Mouse (Mus musculus): ENCODE results near the gene Ttc41. TPM values are rescaled to one million over a fixed set of nuclear protein-coding genes. Genes with fewer than 3 reads are reported as not detected.
A peak's percentile ranks its signal among the peaks of the same experiment; 100 is the strongest.

The Ttc41 gene
- total and polyA plus RNA-seq, 2 experiments from 2014 or later: 1.4 to 2.2 TPM

GRCm38 (mm10) chr10:86776281-86776680 lies 70.7 kb downstream of the Ttc41 start:
- TF ChIP-seq CTCF (IDR thresholded peaks at IDR 0.05; ENCODE audit: low read depth): no peak
- H3K4me1 ChIP-seq (ENCODE audit: insufficient read depth, low read length): peaks cover 7% of the 10 kb centered on the region
- DNase-seq (ENCODE audit: low spot score) (no peak), ATAC-seq (no peak)
- no peaks in the 10 kb centered on the region for H3K36me3 ChIP-seq (ENCODE audit: insufficient read depth, low read length)
- no peak overlapping the region for H3K9ac ChIP-seq (replicated peaks; ENCODE audit: low read length)
- WGBS: 79% methylated on average over 9 of the region's 9 CpGs
- H3K27ac ChIP-seq: no peak overlapping the region
- H3K4me3 ChIP-seq (ENCODE audit: low read length): no peak overlapping the region
- no peaks in the 10 kb centered on the region for H3K27me3 ChIP-seq (ENCODE audit: insufficient read depth, low read length)
- H3K4me2 ChIP-seq (ENCODE audit: low read depth, low read length): no peak overlapping the region
- no peaks in the 10 kb centered on the region for H3K9me3 ChIP-seq (ENCODE audit: low read length)

DNA sequence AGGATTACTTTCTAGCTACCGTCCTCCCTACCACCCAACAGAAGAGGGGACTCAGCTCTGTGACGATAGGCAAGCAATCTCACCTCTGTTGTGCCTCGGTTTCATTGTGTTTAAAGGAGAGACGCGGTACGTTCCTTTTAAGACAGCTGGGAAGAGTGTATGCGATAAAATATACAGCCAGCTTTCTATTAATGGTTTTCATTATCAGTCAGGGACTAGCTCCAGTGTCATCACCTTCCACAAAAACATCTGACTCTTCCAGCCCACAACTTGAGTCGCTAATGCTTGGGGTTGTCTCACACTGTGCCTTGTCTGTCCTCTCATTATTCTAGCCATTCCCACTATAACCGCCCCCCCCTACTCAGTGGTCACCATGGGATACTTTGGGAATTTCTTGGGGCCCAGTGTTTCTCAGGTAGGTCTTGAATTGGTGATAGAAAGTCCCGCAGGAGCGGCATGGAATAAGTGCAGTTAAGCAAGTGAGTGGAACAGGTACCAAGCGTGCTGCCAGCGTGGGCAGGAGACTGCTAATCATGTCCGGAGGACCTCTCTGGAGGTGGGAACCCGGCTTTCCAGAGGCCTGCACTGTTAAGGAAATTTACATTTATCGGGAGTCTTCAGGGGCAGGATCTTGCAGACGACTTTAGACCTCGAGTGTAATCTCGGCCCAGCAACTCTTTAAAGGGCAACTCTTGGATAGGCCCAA lies 72.2 kb downstream of the Ttc41 start:
- 43% methylated on average over 19 of the region's 19 CpGs for WGBS
- peak overlapping the region; percentile 64 for H3K4me3 ChIP-seq (ENCODE audit: low read length)
- H3K36me3 ChIP-seq (ENCODE audit: insufficient read depth, low read length): no peaks in the 10 kb centered on the region
- peaks cover 11% of the 10 kb centered on the region for H3K4me1 ChIP-seq (ENCODE audit: insufficient read depth, low read length)
- peak overlapping the region; percentile 59; the same call in 1 of the 2 replicates for H3K9ac ChIP-seq (replicated peaks; ENCODE audit: low read length)
- DNase-seq (ENCODE audit: low spot score) (no peak), ATAC-seq (0 out of 2 replicates have a peak, but pooled peaks have one; percentile 0)
- H3K4me2 ChIP-seq (ENCODE audit: low read depth, low read length): peak overlapping the region; percentile 84
- H3K27me3 ChIP-seq (ENCODE audit: insufficient read depth, low read length): no peaks in the 10 kb centered on the region
- no peaks in the 10 kb centered on the region for H3K9me3 ChIP-seq (ENCODE audit: low read length)
- TF ChIP-seq CTCF (IDR thresholded peaks at IDR 0.05; ENCODE audit: low read depth): no peak
- peak overlapping the region; percentile 76 for H3K27ac ChIP-seq

DNA sequence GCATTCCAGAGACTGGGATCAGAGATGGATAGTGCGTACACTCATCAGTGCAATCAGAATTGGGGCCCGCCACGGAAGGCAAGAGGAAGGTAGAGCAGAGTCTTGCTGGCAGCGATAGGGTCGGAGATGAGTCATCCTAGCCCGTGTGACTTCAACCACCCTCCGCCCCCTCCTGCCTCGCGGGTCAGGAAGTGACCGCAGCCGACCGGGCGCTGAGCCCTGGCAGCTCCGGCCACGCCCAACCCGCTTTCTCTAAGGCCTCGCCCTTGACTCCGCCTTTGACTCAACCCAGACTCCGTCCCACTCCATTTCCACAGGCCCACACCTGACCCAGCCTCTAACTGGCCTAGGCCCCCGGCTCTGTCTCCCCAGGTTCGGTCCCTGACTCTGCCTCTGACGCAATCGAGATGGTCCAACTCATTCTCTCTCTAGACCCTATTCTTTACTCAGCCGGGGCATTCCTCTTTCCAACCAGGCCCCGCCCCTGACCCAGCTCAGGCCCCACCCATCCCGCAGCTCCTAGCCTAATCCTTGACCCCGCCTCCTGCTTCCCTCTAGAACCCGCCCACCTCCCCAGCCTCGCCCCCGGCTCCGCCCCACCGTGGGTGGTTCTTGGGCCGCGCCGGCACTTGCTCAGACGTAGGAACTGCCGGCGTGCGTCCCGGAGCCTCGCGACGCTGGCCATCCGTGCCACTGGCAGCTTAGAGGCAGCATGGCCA lies 72.9 kb downstream of the Ttc41 start, which contains the start of gene Nt5dc3:
Gene Nt5dc3, plus strand, starts transcription at position 608 of the 719 bp plus-strand sequence.
- Histone ChIP-seq H3K9ac (replicated peaks; ENCODE audit: low read length) (peak within 1 kb of the TSS; percentile 59), H3K9me3 (ENCODE audit: low read length) (no peaks in the 10 kb centered on the region), H3K4me1 (ENCODE audit: insufficient read depth, low read length) (peaks cover 13% of the 10 kb centered on the region), H3K27me3 (ENCODE audit: insufficient read depth, low read length) (no peaks in the 10 kb centered on the region), H3K36me3 (ENCODE audit: insufficient read depth, low read length) (no peaks in the 10 kb centered on the region), H3K27ac (peak within 1 kb of the TSS; percentile 76), H3K4me2 (ENCODE audit: low read depth, low read length) (peak within 1 kb of the TSS; percentile 84), H3K4me3 (ENCODE audit: low read length) (peak within 1 kb of the TSS; percentile 64)
- peak; percentile 97 for ATAC-seq
- no peak for TF ChIP-seq CTCF (IDR thresholded peaks at IDR 0.05; ENCODE audit: low read depth)
- DNase-seq (ENCODE audit: low spot score): peak; percentile 97
- WGBS: under 1% methylated on average over 41 of the region's 44 CpGs

- peaks cover 13% of the 10 kb centered on the region for H3K4me1 ChIP-seq (ENCODE audit: insufficient read depth, low read length)
- H3K9me3 ChIP-seq (ENCODE audit: low read length): no peaks in the 10 kb centered on the region
- peak overlapping the region; percentile 59 for H3K9ac ChIP-seq (replicated peaks; ENCODE audit: low read length)
- H3K4me3 ChIP-seq (ENCODE audit: low read length): peak overlapping the region; percentile 64
- peak overlapping the region; percentile 76 for H3K27ac ChIP-seq
- H3K4me2 ChIP-seq (ENCODE audit: low read depth, low read length): peak overlapping the region; percentile 84
- TF ChIP-seq CTCF (IDR thresholded peaks at IDR 0.05; ENCODE audit: low read depth): peak; percentile 30; the same call in 1 of the 2 replicates
- peak; percentile 55 for ATAC-seq
- H3K36me3 ChIP-seq (ENCODE audit: insufficient read depth, low read length): no peaks in the 10 kb centered on the region
- no peaks in the 10 kb centered on the region for H3K27me3 ChIP-seq (ENCODE audit: insufficient read depth, low read length)
- DNase-seq (ENCODE audit: low spot score): peak; percentile 53
- WGBS: under 1% methylated on average over 53 of the region's 58 CpGs
Measured at GRCm38 (mm10) chr10:86779117-86779755, 73.6 kb downstream of the Ttc41 start.

DNA sequence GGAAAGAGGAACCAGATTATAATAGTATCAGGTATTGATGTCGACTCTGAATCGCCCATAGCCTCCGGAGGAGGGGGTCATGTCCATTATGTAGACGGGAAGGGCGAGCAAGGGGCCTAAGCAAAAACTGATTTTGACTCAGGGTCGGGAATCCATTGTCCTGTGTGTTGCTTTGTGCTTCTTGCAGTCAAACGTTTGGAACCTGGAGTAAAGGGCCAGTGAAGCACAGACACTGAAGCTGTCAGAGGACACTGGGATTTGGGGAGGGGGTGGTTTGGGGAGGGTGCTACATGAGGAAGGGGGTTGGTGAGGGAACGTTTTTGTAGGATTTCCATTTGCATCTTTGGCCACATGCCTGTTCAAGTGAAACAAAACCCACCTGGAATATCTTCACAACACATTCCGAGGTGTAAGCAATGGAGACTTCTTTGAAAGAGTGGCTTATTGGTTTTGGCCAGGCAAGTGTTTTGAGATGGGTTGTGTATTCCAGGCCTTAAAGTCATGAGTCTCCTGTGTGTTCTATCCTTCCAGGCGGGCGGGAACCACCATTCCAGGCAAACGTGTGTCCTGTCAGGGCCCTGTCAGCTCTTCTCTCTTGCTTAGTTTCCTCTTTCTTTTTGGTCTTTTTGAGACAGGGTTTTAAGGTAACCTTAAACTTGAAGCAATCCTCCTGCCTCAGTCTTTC lies 74.3 kb downstream of the Ttc41 start:
- H3K4me1 ChIP-seq (ENCODE audit: insufficient read depth, low read length): peaks cover 13% of the 10 kb centered on the region
- peak overlapping the region; percentile 76 for H3K27ac ChIP-seq
- peak overlapping the region; percentile 59 for H3K9ac ChIP-seq (replicated peaks; ENCODE audit: low read length)
- peak overlapping the region; percentile 84 for H3K4me2 ChIP-seq (ENCODE audit: low read depth, low read length)
- DNase-seq (ENCODE audit: low spot score) (peak; percentile 24), ATAC-seq (no peak)
- WGBS: 20% methylated on average over 12 of the region's 12 CpGs
- H3K27me3 ChIP-seq (ENCODE audit: insufficient read depth, low read length): no peaks in the 10 kb centered on the region
- no peak for TF ChIP-seq CTCF (IDR thresholded peaks at IDR 0.05; ENCODE audit: low read depth)
- H3K4me3 ChIP-seq (ENCODE audit: low read length): peak overlapping the region; percentile 64
- no peaks in the 10 kb centered on the region for H3K36me3 ChIP-seq (ENCODE audit: insufficient read depth, low read length)
- no peaks in the 10 kb centered on the region for H3K9me3 ChIP-seq (ENCODE audit: low read length)

- Histone ChIP-seq H3K9me3 (ENCODE audit: low read length) (no peaks in the 10 kb centered on the region), H3K27me3 (ENCODE audit: insufficient read depth, low read length) (no peaks in the 10 kb centered on the region), H3K36me3 (ENCODE audit: insufficient read depth, low read length) (no peaks in the 10 kb centered on the region), H3K4me2 (ENCODE audit: low read depth, low read length) (0 out of 2 replicates have a peak overlapping the region, but pooled peaks have one; percentile 23), H3K9ac (replicated peaks; ENCODE audit: low read length) (no peak overlapping the region), H3K4me1 (ENCODE audit: insufficient read depth, low read length) (peaks cover 13% of the 10 kb centered on the region), H3K27ac (no peak overlapping the region), H3K4me3 (ENCODE audit: low read length) (no peak overlapping the region)
- no peak for ATAC-seq
- TF ChIP-seq CTCF (IDR thresholded peaks at IDR 0.05; ENCODE audit: low read depth): no peak
- WGBS: 43% methylated on average over 5 of the region's 5 CpGs
- no peak for DNase-seq (ENCODE audit: low spot score)
Measured at GRCm38 (mm10) chr10:86781641-86782040, 76.0 kb downstream of the Ttc41 start.
